Comparison of ENCODE assay signal across 8 mouse cellular contexts in genomic region chr8:26273415-26273760, GRCm38 (mm10).
DNase-seq lines count a peak whose midpoint lies in the region; ATAC-seq and TF ChIP-seq lines count a peak whose summit lies in the region.

No protein-coding gene starts in this region.

- H3K4me2 ChIP-seq in heart, embryonic 14.5 days (ENCODE audit: low read length) = peak overlapping the region; percentile 58
- no peak overlapping the region for H3K4me2 ChIP-seq in limb, embryonic 15.5 days
- peak overlapping the region; percentile 29 for H3K4me2 ChIP-seq in stomach, embryonic 15.5 days

- 2% methylated on average over 12 of the region's 12 CpGs for WGBS in heart, embryonic 14.5 days
- 16% methylated on average over 12 of the region's 12 CpGs for WGBS in limb, embryonic 15.5 days
- 7% methylated on average over 12 of the region's 12 CpGs for WGBS in stomach, embryonic 15.5 days

- H3K4me3 ChIP-seq in megakaryocyte, embryonic 14.5 days (replicated peaks) = peak overlapping the region; percentile 33
- peak overlapping the region in 1 of 2 experiments; percentile 16; a peak in 2 of 4 replicates for H3K4me3 ChIP-seq in heart, embryonic 14.5 days (ENCODE audit: control insufficient read depth in 1 of 2, insufficient read depth in 1 of 2, low read depth in 1 of 2, low read length in 2 of 2)
- H3K4me3 ChIP-seq in limb, embryonic 15.5 days = no peak overlapping the region
- 0 out of 2 replicates have a peak overlapping the region, but pooled peaks have one; percentile 9 for H3K4me3 ChIP-seq in stomach, embryonic 15.5 days (replicated peaks)
- no peak overlapping the region for H3K4me3 ChIP-seq in gastrocnemius, adult 2 months

- ATAC-seq in megakaryocyte, adult 5-6 weeks (ENCODE audit: poor library complexity, severe bottlenecking) = no peak
- ATAC-seq in heart, embryonic 14.5 days (ENCODE audit: insufficient number of reproducible peaks, insufficient read depth, low FRiP score, low read depth) = no peak
- ATAC-seq in limb, embryonic 15.5 days (ENCODE audit: insufficient number of reproducible peaks, low FRiP score, low TSS enrichment, low read depth) = no peak
- ATAC-seq in stomach, embryonic 15.5 days (ENCODE audit: insufficient read depth, low FRiP score, low read depth) = no peak

- no peak for DNase-seq in gastrocnemius, adult 2 months
- no peak for DNase-seq in urinary bladder, adult 18-20 months (ENCODE audit: low spot score in 2 of 2)
- DNase-seq in left cerebral cortex, adult 9 months (ENCODE audit: low spot score in 2 of 2) = no peak

- intact Hi-C loops in gastrocnemius, adult 2 months (cut with DNase I) = no loop called here

- H3K27ac ChIP-seq in heart, embryonic 14.5 days (replicated peaks in 1 of 2; ENCODE audit: control insufficient read depth in 1 of 2, insufficient read depth in 1 of 2, low read depth in 2 of 2, low read length in 2 of 2) = no peak overlapping the region
- H3K27ac ChIP-seq in limb, embryonic 15.5 days = 0 out of 2 replicates have a peak overlapping the region, but pooled peaks have one; percentile 13
- no peak overlapping the region for H3K27ac ChIP-seq in stomach, embryonic 15.5 days
- no peak overlapping the region for H3K27ac ChIP-seq in gastrocnemius, adult 2 months

- H3K9ac ChIP-seq in heart, embryonic 14.5 days (ENCODE audit: low read length) = peak overlapping the region; percentile 23; the same call in 1 of the 2 replicates
- H3K9ac ChIP-seq in limb, embryonic 15.5 days = no peak overlapping the region
- no peak overlapping the region for H3K9ac ChIP-seq in stomach, embryonic 15.5 days

- H3K9me3 ChIP-seq in megakaryocyte, embryonic 14.5 days = no peaks in the 10 kb centered on the region
- no peaks in the 10 kb centered on the region for H3K9me3 ChIP-seq in heart, embryonic 14.5 days (ENCODE audit: control insufficient read depth, low read length)
- no peaks in the 10 kb centered on the region for H3K9me3 ChIP-seq in limb, embryonic 15.5 days
- H3K9me3 ChIP-seq in stomach, embryonic 15.5 days = no peaks in the 10 kb centered on the region

- H3K4me1 ChIP-seq in megakaryocyte, embryonic 14.5 days = peaks cover 4% of the 10 kb centered on the region; the same call in 1 of the 2 replicates
- H3K4me1 ChIP-seq in heart, embryonic 14.5 days (ENCODE audit: control insufficient read depth in 2 of 2, insufficient read depth in 2 of 2, low read length in 2 of 2) = peaks cover 4 to 6% of the 10 kb centered on the region in 2 experiments; a peak in 2 of 4 replicates
- peaks cover 24% of the 10 kb centered on the region for H3K4me1 ChIP-seq in limb, embryonic 15.5 days
- H3K4me1 ChIP-seq in stomach, embryonic 15.5 days = no peaks in the 10 kb centered on the region

- peaks cover 12% of the 10 kb centered on the region for H3K27me3 ChIP-seq in megakaryocyte, embryonic 14.5 days (replicated peaks)
- H3K27me3 ChIP-seq in heart, embryonic 14.5 days (ENCODE audit: control insufficient read depth, insufficient read depth, low read length) = peaks cover 38% of the 10 kb centered on the region
- peaks cover 2% of the 10 kb centered on the region; the same call in 1 of the 2 replicates for H3K27me3 ChIP-seq in limb, embryonic 15.5 days
- H3K27me3 ChIP-seq in stomach, embryonic 15.5 days (replicated peaks) = 0 out of 2 replicates have a peak, but pooled peaks cover 2% of the 10 kb centered on the region

- H3K36me3 ChIP-seq in megakaryocyte, embryonic 14.5 days (replicated peaks; ENCODE audit: low read length) = no peaks in the 10 kb centered on the region
- no peaks in the 10 kb centered on the region for H3K36me3 ChIP-seq in heart, embryonic 14.5 days (ENCODE audit: control insufficient read depth, insufficient read depth, low read length)
- no peaks in the 10 kb centered on the region for H3K36me3 ChIP-seq in limb, embryonic 15.5 days
- H3K36me3 ChIP-seq in stomach, embryonic 15.5 days = no peaks in the 10 kb centered on the region

- TF ChIP-seq CTCF in gastrocnemius, adult 2 months (IDR thresholded peaks at IDR 0.05) = no peak

Comparison
In these comparisons a context has a peak if more than half of its experiments do, and no peak if none do; other contexts are left out.
1. H3K4me3 ChIP-seq: peak in megakaryocyte, embryonic 14.5 days (single experiment) and stomach, embryonic 15.5 days (single experiment); none in limb, embryonic 15.5 days (single experiment) and gastrocnemius, adult 2 months (single experiment).